Mouse (Mus musculus): ENCODE data around the gene Gm17949. TPM values are rescaled to one million over a fixed set of nuclear protein-coding genes. Genes with fewer than 3 reads are reported as not detected.

Gm17949 gene
- total and polyA plus RNA-seq, 3 experiments: 0.18 TPM; not detected in 2

DNA sequence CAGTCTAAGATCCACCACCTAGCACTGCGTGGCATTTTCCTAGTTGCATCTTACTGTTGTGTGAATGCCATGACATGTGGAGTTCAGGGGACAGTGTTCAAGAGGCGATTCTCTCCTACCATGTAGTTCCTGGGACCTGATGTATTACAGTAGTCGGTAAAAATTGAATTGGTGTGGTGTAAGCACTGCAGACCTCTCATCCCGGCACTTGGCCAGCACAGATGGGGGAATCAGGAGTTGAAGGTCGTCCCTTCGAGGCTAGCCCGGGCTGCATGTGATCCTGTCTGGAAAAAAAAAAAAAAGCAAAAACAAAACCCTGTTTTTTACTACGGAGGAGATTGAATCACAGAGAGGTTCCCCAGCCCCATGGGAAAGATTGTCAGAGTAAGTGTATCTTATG, 16.2 kb upstream of the Gm17949 start:
- Histone ChIP-seq H3K27ac (no peak overlapping the region), H3K4me1 (ENCODE audit: control insufficient read depth, insufficient read depth, low read length) (peaks cover 4% of the 10 kb centered on the region), H3K9ac (ENCODE audit: low read depth, low read length) (no peak overlapping the region), H3K36me3 (ENCODE audit: control insufficient read depth, insufficient read depth, low read length) (no peaks in the 10 kb centered on the region), H3K79me2 (replicated peaks; ENCODE audit: control insufficient read depth, insufficient read depth, low read length) (0 out of 2 replicates have a peak, but pooled peaks cover 3% of the 10 kb centered on the region), H3K27me3 (ENCODE audit: control insufficient read depth, insufficient read depth, low read length) (no peaks in the 10 kb centered on the region), H3K4me3 (no peak overlapping the region)
- 76% methylated on average over 8 of the region's 8 CpGs for WGBS
- TF ChIP-seq POLR2A (IDR thresholded peaks at IDR 0.05; ENCODE audit: insufficient read depth, low read depth, low read length) (no peak), EP300 (IDR thresholded peaks at IDR 0.05; ENCODE audit: insufficient read depth, low read depth, low read length) (no peak), CTCF (IDR thresholded peaks at IDR 0.05) (no peak)
- intact Hi-C loops (cut with DNase I): no loop called here
- DNase-seq: no peak

DNA sequence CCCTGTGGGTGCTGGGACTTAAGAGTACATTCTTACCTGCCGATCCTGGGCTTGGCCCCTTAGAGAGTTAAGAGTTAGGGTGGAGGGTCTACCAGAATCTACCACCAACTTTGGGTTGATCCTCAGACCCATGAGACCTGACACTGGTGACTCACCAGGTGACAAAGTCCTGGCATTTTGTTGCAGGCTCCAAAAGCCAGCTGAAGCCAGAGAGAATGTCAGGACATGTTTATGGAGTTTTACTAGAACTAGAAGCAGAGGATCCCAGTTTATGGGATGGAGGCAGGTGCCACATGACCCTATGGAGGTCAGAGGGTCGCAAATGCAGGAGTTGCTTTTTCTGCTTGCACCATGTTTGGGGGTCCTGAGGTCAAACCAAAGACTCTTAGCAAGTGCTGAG, 14.8 kb upstream of the Gm17949 start:
- 64% methylated on average over 2 of the region's 2 CpGs for WGBS
- H3K4me3 ChIP-seq: no peak overlapping the region
- no peaks in the 10 kb centered on the region for H3K36me3 ChIP-seq (ENCODE audit: control insufficient read depth, insufficient read depth, low read length)
- no peaks in the 10 kb centered on the region for H3K27me3 ChIP-seq (ENCODE audit: control insufficient read depth, insufficient read depth, low read length)
- TF ChIP-seq CTCF (IDR thresholded peaks at IDR 0.05) (no peak), POLR2A (IDR thresholded peaks at IDR 0.05; ENCODE audit: insufficient read depth, low read depth, low read length) (no peak), EP300 (IDR thresholded peaks at IDR 0.05; ENCODE audit: insufficient read depth, low read depth, low read length) (no peak)
- peaks cover 4% of the 10 kb centered on the region; the same call in 1 of the 2 replicates for H3K4me1 ChIP-seq (ENCODE audit: control insufficient read depth, insufficient read depth, low read length)
- intact Hi-C loops (cut with DNase I): loop anchor here (1.0 to 2.0 kb wide), 4 partner anchors 100 to 338 kb away; no protein-coding TSS in a partner anchor
- H3K79me2 ChIP-seq (replicated peaks; ENCODE audit: control insufficient read depth, insufficient read depth, low read length): no peaks in the 10 kb centered on the region
- no peak for DNase-seq
- no peak overlapping the region for H3K9ac ChIP-seq (ENCODE audit: low read depth, low read length)
- H3K27ac ChIP-seq: peak overlapping the region; percentile 66

- WGBS: under 1% methylated on average over 38 of the region's 38 CpGs
- intact Hi-C loops (cut with DNase I): loop anchor here (2.0 kb wide), 3 partner anchors 100 to 338 kb away; no protein-coding TSS in a partner anchor
- H3K9ac ChIP-seq (ENCODE audit: low read depth, low read length): peak within 1 kb of the TSS; percentile 82
These were observed 14.1 kb upstream of the Gm17949 start, which contains the start of gene Alkbh7 for GRCm38 (mm10) chr17:56997029-56997667. Alkbh7 (plus strand) TSS chr17:56997339.

DNA sequence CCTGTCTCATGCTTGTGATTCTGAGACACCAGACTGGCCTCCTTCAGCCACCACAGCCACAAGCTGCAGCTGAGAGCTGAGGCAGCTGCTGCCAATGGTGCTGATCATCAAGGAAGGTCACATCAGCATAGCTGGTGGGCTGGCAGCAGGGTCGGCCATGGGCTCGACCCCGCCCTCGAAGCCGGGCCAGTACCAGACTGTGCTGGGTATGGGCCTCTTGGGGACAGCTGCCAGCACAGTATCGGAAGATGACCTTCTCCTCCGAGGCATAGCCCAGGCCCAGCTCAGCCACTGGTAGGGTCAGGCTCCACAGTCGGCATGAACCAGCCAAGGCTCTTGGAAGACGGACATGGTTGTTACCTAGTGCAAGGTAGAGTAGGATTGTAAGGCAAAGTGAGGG, 11.9 kb upstream of the Gm17949 start:
- 84% methylated on average over 9 of the region's 9 CpGs for WGBS
- TF ChIP-seq CTCF (IDR thresholded peaks at IDR 0.05) (no peak), EP300 (IDR thresholded peaks at IDR 0.05; ENCODE audit: insufficient read depth, low read depth, low read length) (no peak), POLR2A (IDR thresholded peaks at IDR 0.05; ENCODE audit: insufficient read depth, low read depth, low read length) (no peak)
- Histone ChIP-seq H3K4me3 (no peak overlapping the region), H3K9ac (ENCODE audit: low read depth, low read length) (no peak overlapping the region), H3K4me1 (ENCODE audit: control insufficient read depth, insufficient read depth, low read length) (peaks cover 4% of the 10 kb centered on the region; the same call in 1 of the 2 replicates), H3K27me3 (ENCODE audit: control insufficient read depth, insufficient read depth, low read length) (no peaks in the 10 kb centered on the region), H3K79me2 (replicated peaks; ENCODE audit: control insufficient read depth, insufficient read depth, low read length) (no peaks in the 10 kb centered on the region), H3K27ac (no peak overlapping the region), H3K36me3 (ENCODE audit: control insufficient read depth, insufficient read depth, low read length) (no peaks in the 10 kb centered on the region)
- intact Hi-C loops (cut with DNase I): no loop called here
- no peak for DNase-seq

More at GRCm38 (mm10) chr17:56997029-56997667, 14.1 kb upstream of the Gm17949 start, which contains the start of gene Alkbh7:
- Histone ChIP-seq H3K4me3 (peak within 1 kb of the TSS; percentile 51), H3K36me3 (ENCODE audit: control insufficient read depth, insufficient read depth, low read length) (no peaks in the 10 kb centered on the region), H3K4me1 (ENCODE audit: control insufficient read depth, insufficient read depth, low read length) (peaks cover 4% of the 10 kb centered on the region; the same call in 1 of the 2 replicates), H3K27me3 (ENCODE audit: control insufficient read depth, insufficient read depth, low read length) (no peaks in the 10 kb centered on the region), H3K79me2 (replicated peaks; ENCODE audit: control insufficient read depth, insufficient read depth, low read length) (no peaks in the 10 kb centered on the region), H3K27ac (peak within 1 kb of the TSS; percentile 84)
- DNase-seq: peak; percentile 93 to 98
- peak; percentile 89 for TF ChIP-seq CTCF (IDR thresholded peaks at IDR 0.05)
- peak; percentile 90 for TF ChIP-seq EP300 (IDR thresholded peaks at IDR 0.05; ENCODE audit: insufficient read depth, low read depth, low read length)
- TF ChIP-seq POLR2A (IDR thresholded peaks at IDR 0.05; ENCODE audit: insufficient read depth, low read depth, low read length): peak; percentile 82

DNA sequence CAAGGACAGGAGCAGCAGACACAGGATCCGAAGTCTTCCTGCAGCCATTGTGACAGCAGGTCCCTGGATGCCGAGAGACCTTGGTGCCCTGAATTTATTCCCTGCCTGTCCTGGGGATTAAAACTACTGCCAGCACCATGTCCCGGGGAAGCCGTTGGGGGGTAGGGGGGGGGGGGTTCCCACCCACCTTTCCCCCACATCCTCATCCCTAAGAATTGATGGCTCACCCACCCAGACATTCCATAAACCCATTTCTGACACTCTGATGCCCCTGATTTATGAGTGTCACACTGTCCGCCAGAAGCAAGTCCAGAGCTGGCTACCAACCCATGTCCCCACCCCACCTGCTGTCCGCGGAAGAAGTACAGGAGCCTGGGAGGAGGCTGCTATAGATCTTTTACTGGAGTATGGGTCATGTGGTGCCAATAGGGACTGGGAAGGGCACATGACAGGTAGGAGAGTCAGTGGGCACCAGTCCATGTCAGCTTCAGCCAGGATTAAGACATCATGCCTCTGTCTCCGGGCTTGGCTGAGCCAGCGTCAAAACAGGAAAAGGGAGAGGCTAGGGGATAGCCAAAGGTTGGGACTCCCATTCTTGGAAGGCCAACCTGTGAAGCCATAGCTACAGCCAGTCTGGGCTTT, 11.2 kb upstream of the Gm17949 start, which contains the start of gene Pspn:
Gene Pspn (minus strand): TSS at position 51 of the 642 bp plus-strand sequence.
- Histone ChIP-seq H3K27ac (no peak within 1 kb of the TSS), H3K27me3 (ENCODE audit: control insufficient read depth, insufficient read depth, low read length) (no peaks in the 10 kb centered on the region), H3K79me2 (replicated peaks; ENCODE audit: control insufficient read depth, insufficient read depth, low read length) (no peaks in the 10 kb centered on the region), H3K9ac (ENCODE audit: low read depth, low read length) (no peak within 1 kb of the TSS), H3K4me1 (ENCODE audit: control insufficient read depth, insufficient read depth, low read length) (peaks cover 4% of the 10 kb centered on the region; the same call in 1 of the 2 replicates), H3K36me3 (ENCODE audit: control insufficient read depth, insufficient read depth, low read length) (no peaks in the 10 kb centered on the region), H3K4me3 (no peak within 1 kb of the TSS)
- intact Hi-C loops (cut with DNase I): loop anchor here (10.0 kb wide), 1 partner anchor 385 kb away; the partner anchor contains the start of gene Rpl36
- TF ChIP-seq POLR2A (IDR thresholded peaks at IDR 0.05; ENCODE audit: insufficient read depth, low read depth, low read length): no peak
- TF ChIP-seq CTCF (IDR thresholded peaks at IDR 0.05): no peak
- TF ChIP-seq EP300 (IDR thresholded peaks at IDR 0.05; ENCODE audit: insufficient read depth, low read depth, low read length): no peak
- DNase-seq: no peak
- WGBS: 67% methylated on average over 9 of the region's 9 CpGs

Data from heart, adult 2 months (tissue).